25 mouse cellular contexts compared by ENCODE assay signal in genomic region chr8:103779658-103780057, GRCm38 (mm10).
DNase-seq lines count a peak whose midpoint lies in the region; ATAC-seq lines count a peak whose summit lies in the region.
"Had no signal": no experiment of that assay in that cellular context is flagged by ENCODE, and none has a peak within 500 bp of the region (broad histone marks: within the 10 kb centered on the region; RNA-seq: fewer than 3 reads in every experiment).

No protein-coding gene starts in this region.

- H3K4me3 ChIP-seq in embryonic facial prominence, embryonic 11.5 days (ENCODE audit: low read depth, low read length) = no peak overlapping the region
- H3K4me3 ChIP-seq in embryonic facial prominence, embryonic 10.5 days = no peak overlapping the region
- no peak overlapping the region for H3K4me3 ChIP-seq in embryonic facial prominence, embryonic 15.5 days (replicated peaks)
- H3K4me3 ChIP-seq: forebrain, embryonic 10.5 days; heart, embryonic 10.5 days; hindbrain, embryonic 12.5 days; intestine, embryonic 15.5 days had no signal

- 67% methylated on average over 6 of the region's 6 CpGs for WGBS in embryonic facial prominence, embryonic 11.5 days
- 84% methylated on average over 6 of the region's 6 CpGs for WGBS in embryonic facial prominence, embryonic 10.5 days
- 45% methylated on average over 6 of the region's 6 CpGs for WGBS in embryonic facial prominence, embryonic 15.5 days

- H3K27me3 ChIP-seq in embryonic facial prominence, embryonic 11.5 days (ENCODE audit: control insufficient read depth, insufficient read depth, low read length) = no peaks in the 10 kb centered on the region
- no peaks in the 10 kb centered on the region for H3K27me3 ChIP-seq in embryonic facial prominence, embryonic 10.5 days (replicated peaks; ENCODE audit: low read depth, poor library complexity, severe bottlenecking)
- H3K27me3 ChIP-seq in embryonic facial prominence, embryonic 15.5 days = no peaks in the 10 kb centered on the region
- H3K27me3 ChIP-seq: hindbrain, embryonic 12.5 days; intestine, embryonic 15.5 days had no signal

- no peak overlapping the region for H3K9ac ChIP-seq in embryonic facial prominence, embryonic 11.5 days (replicated peaks; ENCODE audit: low read length)
- no peak overlapping the region for H3K9ac ChIP-seq in embryonic facial prominence, embryonic 15.5 days
- H3K9ac ChIP-seq: hindbrain, embryonic 12.5 days; intestine, embryonic 15.5 days had no signal

- H3K4me1 ChIP-seq in embryonic facial prominence, embryonic 11.5 days (ENCODE audit: control insufficient read depth, insufficient read depth, low read length) = no peaks in the 10 kb centered on the region
- H3K4me1 ChIP-seq in embryonic facial prominence, embryonic 10.5 days = peaks cover 9% of the 10 kb centered on the region; the same call in 1 of the 2 replicates
- peaks cover 5% of the 10 kb centered on the region; the same call in 1 of the 2 replicates for H3K4me1 ChIP-seq in embryonic facial prominence, embryonic 15.5 days
- H3K4me1 ChIP-seq: forebrain, embryonic 10.5 days; heart, embryonic 10.5 days; hindbrain, embryonic 12.5 days; intestine, embryonic 15.5 days had no signal

- DNase-seq in embryonic facial prominence, embryonic 11.5 days (ENCODE audit: low spot score) = peak; percentile 11
- DNase-seq in embryonic facial prominence, embryonic 10.5 days (ENCODE audit: low spot score) = no peak
- DNase-seq in NIH3T3 (ENCODE audit: low read depth) = peak; percentile 45
- peak; percentile 12 for DNase-seq in skeletal muscle tissue, adult 2 months (ENCODE audit: low read depth, low spot score)
- DNase-seq in thymus, postnatal 10 days (ENCODE audit: low spot score in 2 of 2) = no peak
- DNase-seq in left cerebral cortex, adult 11 months (ENCODE audit: low spot score) = no peak
- DNase-seq: adrenal gland, postnatal 14 days; B cell, adult 2 months; cerebellum, adult 11-12 months; cerebellum, adult 9-10 months; cerebellum, postnatal 25 days; gastrocnemius, postnatal 36 days; heart, adult 11 months; heart, postnatal 10 days; heart, postnatal 4 days; kidney, adult 18-20 months had no signal

- H3K4me2 ChIP-seq in embryonic facial prominence, embryonic 11.5 days (ENCODE audit: low read depth, low read length) = no peak overlapping the region
- no peak overlapping the region for H3K4me2 ChIP-seq in embryonic facial prominence, embryonic 15.5 days (replicated peaks)
- H3K4me2 ChIP-seq: hindbrain, embryonic 12.5 days; intestine, embryonic 15.5 days had no signal

- no peak overlapping the region for H3K27ac ChIP-seq in embryonic facial prominence, embryonic 11.5 days (replicated peaks; ENCODE audit: low read depth, low read length)
- H3K27ac ChIP-seq in embryonic facial prominence, embryonic 10.5 days (replicated peaks) = no peak overlapping the region
- peak overlapping the region; percentile 58; the same call in 1 of the 2 replicates for H3K27ac ChIP-seq in embryonic facial prominence, embryonic 15.5 days (replicated peaks)
- H3K27ac ChIP-seq: forebrain, embryonic 10.5 days; heart, embryonic 10.5 days; hindbrain, embryonic 12.5 days; hindbrain, postnatal 0 days; intestine, embryonic 15.5 days had no signal

- ATAC-seq in embryonic facial prominence, embryonic 11.5 days (replicated peaks; ENCODE audit: insufficient number of reproducible peaks, low FRiP score, low TSS enrichment, low read depth) = no peak
- ATAC-seq in embryonic facial prominence, embryonic 15.5 days (ENCODE audit: insufficient number of reproducible peaks, low FRiP score, low TSS enrichment, low read depth) = peak; percentile 86
- ATAC-seq: CD4-positive, CD25-positive, alpha-beta regulatory T cell, adult 4 months; forebrain, embryonic 14.5 days; hindbrain, postnatal 0 days; intestine, embryonic 15.5 days had no signal

- no peaks in the 10 kb centered on the region for H3K36me3 ChIP-seq in embryonic facial prominence, embryonic 11.5 days (replicated peaks; ENCODE audit: control insufficient read depth, insufficient read depth, low read depth, low read length)
- no peaks in the 10 kb centered on the region for H3K36me3 ChIP-seq in embryonic facial prominence, embryonic 10.5 days (replicated peaks)
- no peaks in the 10 kb centered on the region for H3K36me3 ChIP-seq in embryonic facial prominence, embryonic 15.5 days
- H3K36me3 ChIP-seq: forebrain, embryonic 10.5 days; G1E; heart, embryonic 10.5 days; hindbrain, embryonic 12.5 days; intestine, embryonic 15.5 days had no signal

- no peaks in the 10 kb centered on the region for H3K9me3 ChIP-seq in embryonic facial prominence, embryonic 11.5 days (replicated peaks; ENCODE audit: control insufficient read depth, low read length)
- H3K9me3 ChIP-seq in embryonic facial prominence, embryonic 10.5 days = no peaks in the 10 kb centered on the region
- H3K9me3 ChIP-seq in embryonic facial prominence, embryonic 15.5 days (replicated peaks) = no peaks in the 10 kb centered on the region
- H3K9me3 ChIP-seq: forebrain, embryonic 10.5 days; heart, embryonic 10.5 days; hindbrain, embryonic 12.5 days; intestine, embryonic 15.5 days had no signal

Comparison
In these comparisons a context has a peak if more than half of its experiments do, and no peak if none do; other contexts are left out.
1. DNase-seq: peak in embryonic facial prominence, embryonic 11.5 days (single experiment), NIH3T3 (single experiment) and skeletal muscle tissue, adult 2 months (single experiment); none in embryonic facial prominence, embryonic 10.5 days (single experiment), thymus, postnatal 10 days (0 of 2) and left cerebral cortex, adult 11 months (single experiment).